Mouse (Mus musculus): Measurements from ENCODE around the gene Cdk5rap1. TPM values are rescaled to one million over a fixed set of nuclear protein-coding genes. Genes with fewer than 3 reads are reported as not detected.
"Not testable (repeated sequence)": the region's sequence is repeated elsewhere in the genome, so short reads cannot be mapped to it uniquely, and the experiment has no call there.

Gene Cdk5rap1
- polyA plus RNA-seq, 1 experiment from 2014 or later, result 16.1 TPM

DNA sequence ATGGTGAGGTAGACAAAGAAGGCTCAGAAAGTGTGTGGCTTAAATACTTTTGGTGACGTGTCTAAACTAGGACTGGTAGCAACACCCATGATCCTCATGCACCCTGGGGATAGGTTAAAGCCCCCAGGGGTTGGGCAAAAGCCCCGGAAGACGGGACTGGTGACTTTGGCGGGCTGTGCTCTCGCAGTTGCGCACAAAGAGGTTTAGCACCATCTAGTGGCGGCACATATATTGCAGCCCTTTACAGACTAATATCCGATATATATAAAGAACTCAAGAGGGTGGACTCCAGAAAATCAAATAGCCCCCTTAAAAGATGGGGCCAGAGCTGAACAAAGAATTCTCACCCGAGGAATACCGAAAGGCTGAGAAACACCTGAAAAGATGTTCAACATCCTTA, 78.1 kb downstream of the Cdk5rap1 start:
- H3K4me2 ChIP-seq; H3K9ac ChIP-seq; H3K27me3 ChIP-seq; H3K4me1 ChIP-seq (replicated peaks); H3K27ac ChIP-seq; H3K9me3 ChIP-seq; H3K4me3 ChIP-seq; ATAC-seq (ENCODE audit: low FRiP score); H3K36me3 ChIP-seq: not testable (repeated sequence)
- 3% methylated on average over 10 of the region's 10 CpGs for WGBS

DNA sequence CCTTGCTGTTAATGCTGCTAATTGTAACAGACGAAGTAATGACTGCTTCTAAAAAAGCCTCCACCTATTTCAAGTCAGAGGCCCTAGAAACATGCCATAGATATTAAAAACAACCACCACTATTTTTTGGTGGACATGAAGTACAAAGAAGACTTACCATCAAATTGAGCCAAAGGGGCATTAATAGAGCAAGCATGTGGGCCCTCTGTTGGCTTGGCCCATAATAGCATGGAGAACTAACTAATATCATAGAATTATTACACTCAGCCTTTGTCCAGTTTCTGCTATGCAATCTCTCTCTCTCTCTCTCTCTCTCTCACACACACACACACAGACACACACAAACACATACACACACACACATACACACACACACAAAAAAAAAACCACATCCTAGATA, 80.0 kb downstream of the Cdk5rap1 start:
- WGBS, result 71% methylated on average over 1 of the region's 1 CpGs
- Histone ChIP-seq H3K9ac (no peak overlapping the region), H3K4me2 (no peak overlapping the region), H3K36me3 (no peaks in the 10 kb centered on the region), H3K4me1 (replicated peaks) (no peaks in the 10 kb centered on the region), H3K27ac (no peak overlapping the region), H3K4me3 (no peak overlapping the region), H3K9me3 (no peaks in the 10 kb centered on the region), H3K27me3 (no peaks in the 10 kb centered on the region)
- no peak for ATAC-seq (ENCODE audit: low FRiP score)

DNA sequence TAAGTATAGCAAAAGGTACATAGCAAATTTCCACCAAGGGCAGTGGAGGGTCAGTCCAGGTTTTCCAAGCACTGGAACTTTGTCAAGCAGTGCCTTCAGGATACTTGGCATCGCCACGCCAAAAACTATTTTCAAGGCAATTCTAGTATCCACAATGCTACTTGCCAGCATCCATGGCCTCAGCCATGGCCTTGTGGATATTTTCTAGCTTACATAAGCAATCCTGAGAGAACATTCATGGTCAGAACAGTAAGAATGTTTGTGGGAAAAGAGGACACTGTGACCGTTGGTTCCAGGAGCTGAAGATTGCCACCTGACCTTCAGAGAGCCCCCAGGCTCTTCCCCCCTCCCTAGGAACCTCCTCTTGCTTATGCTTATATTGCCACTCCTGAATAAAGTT, 80.9 kb downstream of the Cdk5rap1 start:
- H3K4me2 ChIP-seq; H3K4me3 ChIP-seq; H3K9ac ChIP-seq; H3K9me3 ChIP-seq; H3K4me1 ChIP-seq (replicated peaks); H3K36me3 ChIP-seq; H3K27ac ChIP-seq; ATAC-seq (ENCODE audit: low FRiP score); H3K27me3 ChIP-seq: not testable (repeated sequence)
- 91% methylated on average over 3 of the region's 3 CpGs for WGBS

Other genes with a start within 250 kb of the Cdk5rap1 start
- gene Bpifa3, start 242.7 kb downstream of the Cdk5rap1 start, polyA plus RNA-seq (2015; fragmentation: Nextera tagmentation; extraction: Ambion mirVana), result not detected in 2 replicates
- not detected in 2 replicates for gene Bpifa1, start 230.1 kb downstream of the Cdk5rap1 start, polyA plus RNA-seq (2015; fragmentation: Nextera tagmentation; extraction: Ambion mirVana)
- not detected in 2 replicates for gene Bpifa5, start 210.4 kb downstream of the Cdk5rap1 start, polyA plus RNA-seq (2015; fragmentation: Nextera tagmentation; extraction: Ambion mirVana)
- gene Bpifb1, start 182.2 kb downstream of the Cdk5rap1 start, polyA plus RNA-seq (2015; fragmentation: Nextera tagmentation; extraction: Ambion mirVana), result 0.27 TPM in 1 of 2 replicates, not detected in the other
- gene Bpifb5, start 149.3 kb downstream of the Cdk5rap1 start, polyA plus RNA-seq (2015; fragmentation: Nextera tagmentation; extraction: Ambion mirVana), result 0.26 and 0.39 TPM in 2 replicates
- gene Bpifb9a, start 115.2 kb downstream of the Cdk5rap1 start, polyA plus RNA-seq (2015; fragmentation: Nextera tagmentation; extraction: Ambion mirVana), result not detected in 2 replicates
- not detected in 2 replicates for gene Bpifb9b, start 65.8 kb downstream of the Cdk5rap1 start, polyA plus RNA-seq (2015; fragmentation: Nextera tagmentation; extraction: Ambion mirVana)
- gene Snta1, start 35.1 kb upstream of the Cdk5rap1 start, polyA plus RNA-seq (2015; fragmentation: Nextera tagmentation; extraction: Ambion mirVana), result 7.4 and 7.6 TPM in 2 replicates
- gene Cbfa2t2, start 63.5 kb upstream of the Cdk5rap1 start, polyA plus RNA-seq (2015; fragmentation: Nextera tagmentation; extraction: Ambion mirVana), result 56.1 and 58.7 TPM in 2 replicates
- gene 1700003F12Rik, start 174.1 kb upstream of the Cdk5rap1 start, polyA plus RNA-seq (2015; fragmentation: Nextera tagmentation; extraction: Ambion mirVana), result 1.5 and 1.7 TPM in 2 replicates
- 0.43 and 0.55 TPM in 2 replicates for gene Actl10, start 178.8 kb upstream of the Cdk5rap1 start, polyA plus RNA-seq (2015; fragmentation: Nextera tagmentation; extraction: Ambion mirVana)
- 14.8 and 15.6 TPM in 2 replicates for gene Necab3, start 185.9 kb upstream of the Cdk5rap1 start, polyA plus RNA-seq (2015; fragmentation: Nextera tagmentation; extraction: Ambion mirVana)
- gene E2f1, start 196.9 kb upstream of the Cdk5rap1 start, polyA plus RNA-seq (2015; fragmentation: Nextera tagmentation; extraction: Ambion mirVana), result 8.9 and 9.1 TPM in 2 replicates
- 14.2 and 16.8 TPM in 2 replicates for gene Pxmp4, start 230.7 kb upstream of the Cdk5rap1 start, polyA plus RNA-seq (2015; fragmentation: Nextera tagmentation; extraction: Ambion mirVana)
- gene Zfp341, start 240.3 kb upstream of the Cdk5rap1 start, polyA plus RNA-seq (2015; fragmentation: Nextera tagmentation; extraction: Ambion mirVana), result 1.9 and 2.3 TPM in 2 replicates
- 0.51 TPM in 1 of 2 replicates, not detected in the other for gene 4930519P11Rik, start 240.4 kb upstream of the Cdk5rap1 start, polyA plus RNA-seq (2015; fragmentation: Nextera tagmentation; extraction: Ambion mirVana)

Measured in hindbrain, embryonic 13.5 days (tissue).